Mouse (Mus musculus) hindbrain, embryonic 11.5 days (tissue): ENCODE measurements around the gene Pde4d. TPM values are rescaled to one million over a fixed set of nuclear protein-coding genes. Genes with fewer than 3 reads are reported as not detected.

ENCODE experiments used
- ATAC-seq: fragments of 200-750 bp; cut with Nextera tagmentation; 2 replicates; pipeline ENCODE4 v1.8.0; 2017; ENCODE audit warnings: mild to moderate bottlenecking, moderate TSS enrichment, moderate library complexity; ENCODE audit not compliant: low FRiP score
- DNase-seq: peaks from one replicate; pipeline ENCODE4 v3.0.0-alpha.2; 2015; ENCODE audit warnings: low spot score
- H3K27ac ChIP-seq: fragments of 300-500 bp; sonication (generic); 2 replicates; pipeline ENCODE4 v1.5.1; 2014; ENCODE audit warnings: mild to moderate bottlenecking, low read depth, low read length
- H3K27me3 ChIP-seq: fragments of 300-500 bp; sonication (generic); 2 replicates; pipeline ENCODE4 v1.6.1; 2014; ENCODE audit warnings: mild to moderate bottlenecking, low read length, moderate library complexity, mixed read lengths; ENCODE audit not compliant: control insufficient read depth, insufficient read depth
- H3K36me3 ChIP-seq: fragments of 300-500 bp; sonication (generic); 2 replicates; pipeline ENCODE4 v1.6.1; 2014; ENCODE audit warnings: mild to moderate bottlenecking, low read length, moderate library complexity, mixed read lengths; ENCODE audit not compliant: control insufficient read depth, insufficient read depth
- H3K4me1 ChIP-seq: fragments of 300-500 bp; sonication (generic); replicated peaks from 2 replicates; pipeline ENCODE4 v1.6.1; 2014; ENCODE audit warnings: low read length, mixed read lengths; ENCODE audit not compliant: control insufficient read depth, insufficient read depth
- H3K4me2 ChIP-seq: fragments of 300-500 bp; sonication (generic); replicated peaks from 2 replicates; pipeline ENCODE4 v1.6.1; 2014; ENCODE audit warnings: mild to moderate bottlenecking, low read depth, low read length
- H3K4me3 ChIP-seq: fragments of 300-500 bp; sonication (generic); 2 replicates; pipeline ENCODE4 v1.5.1; 2014; ENCODE audit warnings: low read depth, low read length
- H3K9ac ChIP-seq: fragments of 300-500 bp; sonication (generic); 2 replicates; pipeline ENCODE4 v1.6.1; 2014; ENCODE audit warnings: low read depth, low read length
- H3K9me3 ChIP-seq: fragments of 300-500 bp; sonication (generic); 2 replicates; pipeline ENCODE4 v1.6.1; 2016; ENCODE audit warnings: low read length; ENCODE audit not compliant: control insufficient read depth
- WGBS: fragments of 180-500 bp; shearing (Covaris S2); extraction: QIAGEN DNeasy Blood & Tissue Kit; methylation state at CpG from one replicate; pipeline ENCODE4 v1.1.7; 2014; 5-methylcytosine and 5-hydroxymethylcytosine counted together
- polyA plus RNA-seq: library from polyadenylated mRNA; unstranded; fragments of >200 nt; fragmentation: Nextera tagmentation; extraction: Ambion mirVana; gene quantifications from 2 replicates; pipeline ENCODE4 v1.2.1, GENCODE M21; 2014

The Pde4d gene
- polyA plus RNA-seq, 1 experiment from 2014 or later, result 18.3 TPM

- Histone ChIP-seq H3K27ac (no peak overlapping the region), H3K4me1 (0 out of 2 replicates have a peak, but pooled peaks cover 2% of the 10 kb centered on the region), H3K36me3 (no peaks in the 10 kb centered on the region), H3K4me2 (no peak overlapping the region), H3K9ac (no peak overlapping the region), H3K9me3 (no peaks in the 10 kb centered on the region), H3K4me3 (no peak overlapping the region), H3K27me3 (no peaks in the 10 kb centered on the region)
- peak; percentile 47 for DNase-seq
- ATAC-seq, result peak; percentile 89
- 47% methylated on average over 7 of the region's 7 CpGs for WGBS
These were observed 900.4 kb downstream of the Pde4d start for GRCm38 (mm10) chr13:109350100-109350499.

- H3K27ac ChIP-seq, result no peak overlapping the region
- no peaks in the 10 kb centered on the region for H3K36me3 ChIP-seq
- ATAC-seq (no peak), DNase-seq (no peak)
- no peak overlapping the region for H3K4me2 ChIP-seq
- 90% methylated on average over 7 of the region's 7 CpGs for WGBS
- no peaks in the 10 kb centered on the region for H3K4me1 ChIP-seq
- no peaks in the 10 kb centered on the region for H3K27me3 ChIP-seq
- no peak overlapping the region for H3K4me3 ChIP-seq
- H3K9me3 ChIP-seq, result no peaks in the 10 kb centered on the region
- no peak overlapping the region for H3K9ac ChIP-seq
These were observed 904.3 kb downstream of the Pde4d start for GRCm38 (mm10) chr13:109354017-109354416.

- Histone ChIP-seq H3K9me3 (no peaks in the 10 kb centered on the region), H3K4me2 (no peak overlapping the region), H3K27ac (no peak overlapping the region), H3K27me3 (no peaks in the 10 kb centered on the region), H3K36me3 (no peaks in the 10 kb centered on the region), H3K9ac (no peak overlapping the region), H3K4me3 (no peak overlapping the region), H3K4me1 (no peaks in the 10 kb centered on the region)
- ATAC-seq (no peak), DNase-seq (no peak)
- 89% methylated on average over 7 of the region's 7 CpGs for WGBS
These were observed 906.5 kb downstream of the Pde4d start for GRCm38 (mm10) chr13:109356252-109356651.

- Histone ChIP-seq H3K4me3 (no peak overlapping the region), H3K4me1 (no peaks in the 10 kb centered on the region)
- WGBS, result 93% methylated on average over 2 of the region's 2 CpGs
These were observed 910.2 kb downstream of the Pde4d start for GRCm38 (mm10) chr13:109359994-109360393.

GRCm38 (mm10) chr13:109362340-109362739 is 912.6 kb downstream of the Pde4d start:
- ATAC-seq, result no peak
- Histone ChIP-seq H3K9ac (no peak overlapping the region), H3K4me1 (no peaks in the 10 kb centered on the region), H3K27ac (no peak overlapping the region), H3K36me3 (no peaks in the 10 kb centered on the region), H3K4me3 (no peak overlapping the region), H3K9me3 (no peaks in the 10 kb centered on the region), H3K4me2 (no peak overlapping the region), H3K27me3 (no peaks in the 10 kb centered on the region)
- DNase-seq, result no peak
- WGBS, result 91% methylated on average over 6 of the region's 6 CpGs

More at GRCm38 (mm10) chr13:109359994-109360393, 910.2 kb downstream of the Pde4d start:
- H3K4me2 ChIP-seq, result no peak overlapping the region
- no peak for DNase-seq
- H3K27me3 ChIP-seq, result no peaks in the 10 kb centered on the region
- no peaks in the 10 kb centered on the region for H3K36me3 ChIP-seq
- ATAC-seq, result no peak
- H3K9me3 ChIP-seq, result no peaks in the 10 kb centered on the region
- H3K27ac ChIP-seq, result no peak overlapping the region
- no peak overlapping the region for H3K9ac ChIP-seq

GRCm38 (mm10) chr13:109374465-109374864 is 924.7 kb downstream of the Pde4d start:
- Histone ChIP-seq H3K9ac (no peak overlapping the region), H3K4me1 (no peaks in the 10 kb centered on the region), H3K4me3 (no peak overlapping the region), H3K4me2 (no peak overlapping the region), H3K9me3 (no peaks in the 10 kb centered on the region), H3K27me3 (no peaks in the 10 kb centered on the region), H3K36me3 (no peaks in the 10 kb centered on the region), H3K27ac (no peak overlapping the region)
- ATAC-seq (no peak), DNase-seq (no peak)
- 87% methylated on average over 5 of the region's 5 CpGs for WGBS

GRCm38 (mm10) chr13:109376681-109377080 is 926.9 kb downstream of the Pde4d start:
- H3K9me3 ChIP-seq, result no peaks in the 10 kb centered on the region
- DNase-seq (no peak), ATAC-seq (no peak)
- no peaks in the 10 kb centered on the region for H3K27me3 ChIP-seq
- H3K4me3 ChIP-seq, result no peak overlapping the region
- WGBS, result 27% methylated on average over 1 of the region's 1 CpGs
- no peaks in the 10 kb centered on the region for H3K36me3 ChIP-seq
- no peak overlapping the region for H3K27ac ChIP-seq
- H3K4me1 ChIP-seq, result no peaks in the 10 kb centered on the region
- no peak overlapping the region for H3K9ac ChIP-seq
- H3K4me2 ChIP-seq, result no peak overlapping the region

- DNase-seq (no peak), ATAC-seq (no peak)
- no peak overlapping the region for H3K4me2 ChIP-seq
- H3K9me3 ChIP-seq, result no peaks in the 10 kb centered on the region
- no peak overlapping the region for H3K4me3 ChIP-seq
- H3K36me3 ChIP-seq, result no peaks in the 10 kb centered on the region
- H3K27me3 ChIP-seq, result no peaks in the 10 kb centered on the region
- H3K27ac ChIP-seq, result no peak overlapping the region
- WGBS, result 91% methylated on average over 2 of the region's 2 CpGs
- no peak overlapping the region for H3K9ac ChIP-seq
- no peaks in the 10 kb centered on the region for H3K4me1 ChIP-seq
These were observed 930.4 kb downstream of the Pde4d start for GRCm38 (mm10) chr13:109380149-109380548.

- DNase-seq (no peak), ATAC-seq (no peak)
- WGBS, result 85% methylated on average over 8 of the region's 8 CpGs
- Histone ChIP-seq H3K4me2 (no peak overlapping the region), H3K27ac (no peak overlapping the region), H3K9ac (no peak overlapping the region), H3K4me1 (no peaks in the 10 kb centered on the region), H3K9me3 (no peaks in the 10 kb centered on the region), H3K36me3 (no peaks in the 10 kb centered on the region), H3K27me3 (no peaks in the 10 kb centered on the region), H3K4me3 (no peak overlapping the region)
These were observed 939.0 kb downstream of the Pde4d start for GRCm38 (mm10) chr13:109388626-109389220.
